Mouse (Mus musculus): ENCODE results near the gene Gm20696.

DNA sequence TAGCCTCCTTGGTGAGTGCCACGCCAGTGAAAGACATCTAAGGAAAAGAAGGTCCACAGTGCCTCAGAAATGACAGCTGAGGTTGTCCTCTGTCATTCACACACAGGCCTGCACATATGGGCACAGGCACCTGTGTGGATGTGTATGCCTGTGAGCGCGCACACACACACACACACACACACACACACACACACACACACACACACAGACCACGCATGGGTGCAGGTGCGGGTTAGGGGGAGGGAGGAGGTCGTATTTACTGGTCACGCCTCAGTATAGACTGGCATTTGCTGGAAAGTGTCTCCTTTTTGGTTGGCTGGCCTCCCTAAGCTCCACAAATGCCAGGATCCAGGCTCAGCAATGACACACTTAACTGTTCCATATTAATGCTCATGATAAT is 449.4 kb downstream of the Gm20696 start:
- TF ChIP-seq GATA1 (IDR thresholded peaks at IDR 0.05; ENCODE audit: low read length): no peak
- TF ChIP-seq TAL1 (IDR thresholded peaks at IDR 0.05; ENCODE audit: low read length): no peak
